Mouse (Mus musculus) embryonic facial prominence, embryonic 14.5 days (tissue): ENCODE results near the gene Slc30a6. TPM values are rescaled to one million over a fixed set of nuclear protein-coding genes. Genes with fewer than 3 reads are reported as not detected.

Experiments
- ATAC-seq: fragments of 200-750 bp; cut with Nextera tagmentation; 2 replicates; pipeline ENCODE4 v1.8.0; 2017; ENCODE audit warnings: low read depth, moderate number of reproducible peaks, moderate TSS enrichment
- DNase-seq: peaks from one replicate; pipeline ENCODE4 v3.0.0-alpha.2; 2015; ENCODE audit warnings: low spot score
- H3K27ac ChIP-seq: fragments of 300-500 bp; sonication (generic); replicated peaks from 2 replicates; pipeline ENCODE4 v1.5.1; 2014; ENCODE audit warnings: low read depth, mild to moderate bottlenecking, low read length, moderate library complexity
- H3K27me3 ChIP-seq: fragments of 300-500 bp; sonication (generic); replicated peaks from 2 replicates; pipeline ENCODE4 v1.6.1; 2014; ENCODE audit warnings: low read length; ENCODE audit not compliant: control insufficient read depth, insufficient read depth
- H3K36me3 ChIP-seq: fragments of 300-500 bp; sonication (generic); 2 replicates; pipeline ENCODE4 v1.6.1; 2014; ENCODE audit warnings: low read length, mixed read lengths; ENCODE audit not compliant: control insufficient read depth, insufficient read depth
- H3K4me1 ChIP-seq: fragments of 300-500 bp; sonication (generic); 2 replicates; pipeline ENCODE4 v1.6.1; 2014; ENCODE audit warnings: antibody characterized with exemption, low read length; ENCODE audit not compliant: control insufficient read depth, insufficient read depth
- H3K4me2 ChIP-seq: fragments of 300-500 bp; sonication (generic); 2 replicates; pipeline ENCODE4 v1.6.1; 2014; ENCODE audit warnings: low read depth, mild to moderate bottlenecking, low read length, moderate library complexity, mixed read lengths
- H3K4me3 ChIP-seq: fragments of 300-500 bp; sonication (generic); 2 replicates; pipeline ENCODE4 v1.5.1; 2014; ENCODE audit warnings: low read depth, mild to moderate bottlenecking, low read length
- H3K9ac ChIP-seq: fragments of 300-500 bp; sonication (generic); 2 replicates; pipeline ENCODE4 v1.6.1; 2014; ENCODE audit warnings: low read depth, mild to moderate bottlenecking, low read length, moderate library complexity, mixed read lengths
- H3K9me3 ChIP-seq: fragments of 300-500 bp; sonication (generic); 2 replicates; pipeline ENCODE4 v1.6.1; 2016; ENCODE audit warnings: low read length; ENCODE audit not compliant: control insufficient read depth
- WGBS: fragments of 180-500 bp; shearing (Covaris S2); extraction: QIAGEN DNeasy Blood & Tissue Kit; methylation state at CpG from one replicate; pipeline ENCODE4 v1.1.7; 2014; 5-methylcytosine and 5-hydroxymethylcytosine counted together
- polyA plus RNA-seq: library from polyadenylated mRNA; unstranded; fragments of >200 nt; fragmentation: Nextera tagmentation; extraction: Ambion mirVana; gene quantifications from 2 replicates; pipeline ENCODE4 v1.2.1, GENCODE M21; 2014

Slc30a6 gene
- polyA plus RNA-seq, 1 experiment from 2014 or later: 35.0 TPM

- Histone ChIP-seq H3K4me2 (no peak overlapping the region), H3K9ac (no peak overlapping the region), H3K4me3 (no peak overlapping the region), H3K4me1 (no peaks in the 10 kb centered on the region), H3K9me3 (no peaks in the 10 kb centered on the region), H3K27me3 (no peaks in the 10 kb centered on the region), H3K27ac (no peak overlapping the region), H3K36me3 (peaks cover 51% of the 10 kb centered on the region)
- 88% methylated on average over 12 of the region's 12 CpGs for WGBS
- no peak for ATAC-seq
- no peak for DNase-seq
Observed at GRCm38 (mm10) chr17:74402486-74403222, 7.2 kb downstream of the Slc30a6 start.

DNA sequence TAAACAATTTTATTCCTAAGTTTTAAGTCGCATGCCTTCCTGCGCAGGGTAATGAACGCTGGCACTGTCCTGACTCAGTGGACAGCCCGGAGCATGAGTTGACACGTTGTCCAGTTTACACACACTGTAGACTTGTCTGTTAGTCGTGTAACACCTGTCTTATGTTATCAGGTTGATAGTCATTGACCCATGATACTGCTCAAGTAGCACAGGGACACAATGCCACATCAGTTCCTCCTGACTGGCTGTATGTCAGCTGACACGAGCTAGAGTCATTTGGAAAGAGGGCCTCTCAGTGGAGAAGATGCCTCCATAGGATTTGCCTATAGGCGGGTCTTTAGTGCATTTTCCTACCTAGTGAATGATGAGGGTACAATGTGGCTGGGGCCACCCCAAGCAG, 11.1 kb downstream of the Slc30a6 start:
- no peak overlapping the region for H3K27ac ChIP-seq
- WGBS: 84% methylated on average over 8 of the region's 8 CpGs
- peaks cover 78% of the 10 kb centered on the region for H3K36me3 ChIP-seq
- H3K9ac ChIP-seq: no peak overlapping the region
- H3K27me3 ChIP-seq: no peaks in the 10 kb centered on the region
- no peak overlapping the region for H3K4me3 ChIP-seq
- ATAC-seq (no peak), DNase-seq (no peak)
- H3K9me3 ChIP-seq: no peaks in the 10 kb centered on the region
- H3K4me1 ChIP-seq: no peaks in the 10 kb centered on the region
- no peak overlapping the region for H3K4me2 ChIP-seq

DNA sequence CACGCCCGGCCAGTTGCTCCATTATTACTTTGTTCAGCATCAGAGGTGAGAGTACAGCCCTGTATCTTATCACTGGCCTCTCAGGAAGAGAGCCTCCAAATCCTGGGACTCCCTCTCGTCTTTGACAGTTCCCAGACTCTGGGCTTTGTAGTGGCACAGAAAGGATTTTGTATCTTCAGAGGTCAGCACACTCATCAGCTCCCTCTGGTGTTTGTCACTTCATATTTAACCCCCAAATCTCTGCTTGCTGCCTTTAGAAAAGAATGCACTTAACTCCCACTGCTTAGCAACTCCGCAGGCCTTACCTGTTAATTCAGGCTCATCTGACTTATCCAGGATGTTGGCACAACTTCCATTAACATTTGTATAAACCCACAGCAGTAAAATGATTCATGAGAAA, 14.3 kb downstream of the Slc30a6 start:
- peaks cover 78% of the 10 kb centered on the region for H3K36me3 ChIP-seq
- DNase-seq (no peak), ATAC-seq (no peak)
- WGBS: 68% methylated on average over 4 of the region's 4 CpGs
- H3K4me3 ChIP-seq: no peak overlapping the region
- no peak overlapping the region for H3K4me2 ChIP-seq
- H3K9ac ChIP-seq: no peak overlapping the region
- H3K27ac ChIP-seq: no peak overlapping the region
- no peaks in the 10 kb centered on the region for H3K4me1 ChIP-seq
- H3K27me3 ChIP-seq: no peaks in the 10 kb centered on the region
- no peaks in the 10 kb centered on the region for H3K9me3 ChIP-seq

DNA sequence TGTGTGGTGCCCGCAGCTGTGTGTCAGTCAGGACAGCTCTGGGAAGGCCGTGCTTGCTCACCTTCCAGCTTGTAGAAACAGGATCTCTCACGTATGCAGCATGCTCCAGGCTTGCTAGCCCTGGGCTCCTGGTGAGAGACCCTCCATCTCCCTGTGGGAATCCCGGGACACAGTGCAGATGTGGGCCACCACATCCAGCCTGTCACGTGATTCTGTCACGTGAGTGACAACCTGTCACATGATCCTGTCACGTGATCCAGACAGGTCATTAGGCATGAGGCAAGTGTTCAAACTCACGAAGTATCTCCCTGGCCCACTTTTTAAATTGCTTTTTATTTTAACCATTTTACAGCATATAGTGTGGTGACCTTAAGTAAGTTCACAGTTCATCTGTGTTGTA, 17.9 kb downstream of the Slc30a6 start:
- Histone ChIP-seq H3K9ac (no peak overlapping the region), H3K36me3 (peaks cover 87% of the 10 kb centered on the region), H3K27ac (no peak overlapping the region), H3K4me1 (no peaks in the 10 kb centered on the region), H3K9me3 (no peaks in the 10 kb centered on the region), H3K4me3 (no peak overlapping the region), H3K27me3 (no peaks in the 10 kb centered on the region), H3K4me2 (no peak overlapping the region)
- 82% methylated on average over 8 of the region's 8 CpGs for WGBS
- ATAC-seq: no peak
- DNase-seq: no peak

DNA sequence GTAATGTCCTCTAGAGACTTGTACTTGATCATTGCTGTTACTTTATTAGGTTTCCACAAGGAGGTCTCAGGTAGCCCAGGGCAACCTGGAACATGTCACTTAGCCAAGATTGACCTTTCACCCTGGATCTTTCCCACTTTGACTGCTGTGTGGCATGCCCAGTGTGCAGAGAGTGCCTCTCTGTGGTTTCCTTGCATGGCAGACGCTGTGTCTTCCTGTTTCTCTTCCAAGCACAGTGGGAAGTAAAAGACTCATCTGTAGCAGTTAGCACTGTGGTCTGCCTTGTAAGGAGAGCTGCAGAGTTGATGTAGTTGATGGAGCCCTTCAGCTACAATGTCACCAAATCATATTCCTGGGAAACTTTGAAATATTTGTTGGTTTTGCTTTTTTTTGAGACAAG, 19.3 kb downstream of the Slc30a6 start:
- Histone ChIP-seq H3K4me3 (no peak overlapping the region), H3K4me1 (no peaks in the 10 kb centered on the region), H3K9me3 (no peaks in the 10 kb centered on the region), H3K4me2 (no peak overlapping the region), H3K36me3 (peaks cover 87% of the 10 kb centered on the region), H3K27me3 (no peaks in the 10 kb centered on the region), H3K27ac (no peak overlapping the region), H3K9ac (no peak overlapping the region)
- 65% methylated on average over 1 of the region's 1 CpGs for whole genome bisulfite sequencing
- ATAC-seq (no peak), DNase-seq (no peak)

- Histone ChIP-seq H3K4me2 (no peak overlapping the region), H3K4me3 (no peak overlapping the region), H3K9ac (no peak overlapping the region), H3K4me1 (no peaks in the 10 kb centered on the region), H3K27me3 (no peaks in the 10 kb centered on the region), H3K36me3 (peaks cover 88% of the 10 kb centered on the region), H3K9me3 (no peaks in the 10 kb centered on the region), H3K27ac (no peak overlapping the region)
- ATAC-seq (no peak), DNase-seq (no peak)
- WGBS: 88% methylated on average over 8 of the region's 8 CpGs
Observed at GRCm38 (mm10) chr17:74416841-74417360, 21.5 kb downstream of the Slc30a6 start.

DNA sequence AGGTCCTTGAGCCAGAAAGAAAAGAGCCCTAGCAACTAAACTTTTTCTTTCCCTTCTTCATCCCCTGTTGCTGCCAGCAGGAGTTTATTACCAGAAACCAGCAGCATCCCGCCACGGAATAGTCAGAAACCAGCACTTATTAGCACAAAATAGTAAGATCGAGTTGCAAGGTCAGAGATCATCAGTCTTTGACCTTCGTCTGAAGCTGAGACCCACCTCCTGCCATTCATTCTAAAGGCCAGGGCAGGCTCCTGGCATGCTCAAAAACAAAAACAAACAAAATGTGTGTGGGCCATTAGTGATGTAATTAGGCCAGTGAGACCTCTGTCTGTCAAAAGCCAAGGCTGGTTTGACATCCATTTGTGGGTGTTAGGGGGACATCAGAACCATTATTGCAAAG, 22.8 kb downstream of the Slc30a6 start:
- no peak overlapping the region for H3K4me2 ChIP-seq
- H3K4me1 ChIP-seq: no peaks in the 10 kb centered on the region
- H3K4me3 ChIP-seq: no peak overlapping the region
- H3K9me3 ChIP-seq: no peaks in the 10 kb centered on the region
- WGBS: 22% methylated on average over 4 of the region's 4 CpGs
- no peak overlapping the region for H3K9ac ChIP-seq
- H3K27ac ChIP-seq: no peak overlapping the region
- ATAC-seq (no peak), DNase-seq (no peak)
- no peaks in the 10 kb centered on the region for H3K27me3 ChIP-seq
- peaks cover 86% of the 10 kb centered on the region for H3K36me3 ChIP-seq

- Histone ChIP-seq H3K9me3 (no peaks in the 10 kb centered on the region), H3K4me2 (no peak overlapping the region), H3K9ac (no peak overlapping the region), H3K4me1 (no peaks in the 10 kb centered on the region), H3K36me3 (peaks cover 84% of the 10 kb centered on the region), H3K27ac (no peak overlapping the region), H3K4me3 (no peak overlapping the region), H3K27me3 (no peaks in the 10 kb centered on the region)
- no peak for DNase-seq
- no peak for ATAC-seq
- 52% methylated on average over 2 of the region's 2 CpGs for WGBS
Observed at GRCm38 (mm10) chr17:74420656-74421055, 25.2 kb downstream of the Slc30a6 start.

- H3K27ac ChIP-seq: no peak overlapping the region
- no peak overlapping the region for H3K4me2 ChIP-seq
- H3K36me3 ChIP-seq: peaks cover 85% of the 10 kb centered on the region
- DNase-seq (no peak), ATAC-seq (no peak)
- no peaks in the 10 kb centered on the region for H3K9me3 ChIP-seq
- WGBS: 86% methylated on average over 12 of the region's 12 CpGs
- H3K4me3 ChIP-seq: no peak overlapping the region
- H3K4me1 ChIP-seq: no peaks in the 10 kb centered on the region
- H3K9ac ChIP-seq: no peak overlapping the region
- no peaks in the 10 kb centered on the region for H3K27me3 ChIP-seq
Observed at GRCm38 (mm10) chr17:74424401-74425005, 29.1 kb downstream of the Slc30a6 start.
